Mouse (Mus musculus): ENCODE data around the gene Rmnd5a. TPM values are rescaled to one million over a fixed set of nuclear protein-coding genes. Genes with fewer than 3 reads are reported as not detected.
"Not testable (repeated sequence)": the region's sequence is repeated elsewhere in the genome, so short reads cannot be mapped to it uniquely, and the experiment has no call there.

Rmnd5a gene
- polyA plus RNA-seq (2015; fragmentation: Nextera tagmentation; extraction: Ambion mirVana): 8.4 and 9.4 TPM in 2 replicates

DNA sequence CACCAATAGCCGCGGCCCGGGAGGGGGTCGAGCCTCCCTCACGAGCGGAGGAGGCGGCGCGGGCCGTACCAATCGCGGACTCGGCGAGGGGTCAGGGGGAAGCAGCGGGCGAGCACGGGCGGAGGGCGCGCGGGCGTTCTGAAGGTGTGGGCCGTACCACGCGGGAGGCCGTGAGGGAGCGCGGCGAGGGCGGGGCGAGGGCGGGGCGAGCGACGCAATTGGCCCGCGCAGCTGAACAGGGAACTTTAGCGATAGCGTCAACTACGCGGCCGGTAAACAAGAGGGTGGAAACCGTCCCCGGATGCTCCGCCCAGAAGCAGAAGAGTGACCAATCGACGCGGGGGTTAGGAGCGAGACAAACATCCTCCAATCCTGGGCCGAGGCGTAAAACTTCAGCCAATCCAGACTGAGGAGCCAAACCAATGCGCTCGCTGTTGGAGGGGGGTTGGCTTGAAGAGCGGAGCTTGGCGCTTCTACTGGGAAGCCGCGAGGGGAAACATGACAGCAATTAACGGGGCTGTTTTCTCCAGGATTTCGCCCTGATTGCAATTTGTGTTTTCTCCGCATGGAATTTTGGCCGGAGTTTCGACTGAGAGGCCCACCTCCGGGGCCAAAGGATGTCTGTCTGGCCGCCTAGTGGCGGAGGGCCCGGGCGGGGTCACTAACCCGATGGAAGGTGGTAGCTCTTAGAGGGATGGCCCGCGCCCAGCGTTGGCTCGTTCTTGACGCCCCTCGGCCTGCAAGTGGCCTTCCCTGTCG lies at the start of gene Rmnd5a:
Rmnd5a (minus strand) TSS at position 146 of the 759 bp plus-strand sequence.
- H3K27me3 ChIP-seq (replicated peaks; ENCODE audit: control insufficient read depth, insufficient read depth, low read length): no peaks in the 10 kb centered on the region; the same call in 1 of the 2 replicates
- H3K27ac ChIP-seq (ENCODE audit: low read length): peak within 1 kb of the TSS; percentile 95
- no peaks in the 10 kb centered on the region for H3K9me3 ChIP-seq (ENCODE audit: control insufficient read depth, low read length)
- peak within 1 kb of the TSS; percentile 93 for H3K4me3 ChIP-seq (replicated peaks; ENCODE audit: low read length)
- peaks cover 24% of the 10 kb centered on the region for H3K4me1 ChIP-seq (replicated peaks; ENCODE audit: control insufficient read depth, insufficient read depth, low read length)
- no peaks in the 10 kb centered on the region for H3K36me3 ChIP-seq (ENCODE audit: control insufficient read depth, insufficient read depth)
- under 1% methylated on average over 65 of the region's 75 CpGs for WGBS
- H3K4me2 ChIP-seq (ENCODE audit: low read length): peak within 1 kb of the TSS; percentile 97
- H3K9ac ChIP-seq (replicated peaks; ENCODE audit: low read depth, low read length): peak within 1 kb of the TSS; percentile 85
- ATAC-seq: peak; percentile 98

DNA sequence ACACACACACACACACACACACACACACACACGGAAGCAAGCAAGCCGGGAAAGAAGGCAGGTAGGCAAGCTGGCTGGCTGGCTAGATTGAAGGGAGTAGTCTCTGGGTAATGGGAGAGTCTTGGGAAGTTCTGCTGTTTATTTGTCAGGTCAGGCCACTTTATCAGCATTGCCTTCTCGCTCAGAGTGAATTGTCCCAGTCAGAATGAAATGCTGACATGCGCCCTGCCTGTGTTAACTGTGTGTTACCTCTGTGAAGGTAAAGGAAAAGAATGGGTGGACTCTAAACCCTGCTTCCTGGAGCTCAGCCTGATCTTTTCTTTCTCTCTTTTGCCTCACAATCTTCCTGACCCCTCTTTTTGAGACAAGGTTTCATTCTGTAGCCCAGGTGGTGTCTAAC lies 47.5 kb upstream of the Rmnd5a start:
- no peaks in the 10 kb centered on the region for H3K9me3 ChIP-seq (ENCODE audit: control insufficient read depth, low read length)
- no peak for ATAC-seq
- no peak overlapping the region for H3K4me2 ChIP-seq (ENCODE audit: low read length)
- H3K27me3 ChIP-seq (replicated peaks; ENCODE audit: control insufficient read depth, insufficient read depth, low read length): no peaks in the 10 kb centered on the region
- H3K9ac ChIP-seq (replicated peaks; ENCODE audit: low read depth, low read length): no peak overlapping the region
- no peak overlapping the region for H3K4me3 ChIP-seq (replicated peaks; ENCODE audit: low read length)
- WGBS: 43% methylated on average over 4 of the region's 4 CpGs
- H3K27ac ChIP-seq (ENCODE audit: low read length): no peak overlapping the region
- H3K4me1 ChIP-seq (replicated peaks; ENCODE audit: control insufficient read depth, insufficient read depth, low read length): 0 out of 2 replicates have a peak, but pooled peaks cover 2% of the 10 kb centered on the region
- H3K36me3 ChIP-seq (ENCODE audit: control insufficient read depth, insufficient read depth): no peaks in the 10 kb centered on the region

DNA sequence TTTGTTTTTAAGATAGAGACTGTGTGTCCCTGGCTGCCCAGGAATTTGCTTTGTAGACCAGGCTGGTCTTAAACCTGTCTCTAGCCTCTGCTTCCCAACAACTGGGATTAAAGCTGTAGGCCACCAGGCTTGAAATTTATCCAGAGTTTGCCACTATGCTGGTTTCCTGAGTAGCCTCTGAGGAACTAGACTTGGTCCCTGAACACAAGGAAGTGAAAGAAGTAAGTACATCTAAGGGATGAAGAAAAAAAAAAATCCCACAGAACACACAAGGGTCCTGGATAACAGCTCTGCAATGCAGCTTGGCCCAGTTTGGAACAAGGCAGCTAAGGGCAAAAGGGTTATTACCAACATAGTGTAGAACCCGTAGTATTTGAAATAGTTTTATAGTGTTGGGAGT lies 46.4 kb upstream of the Rmnd5a start:
- Histone ChIP-seq H3K4me3 (replicated peaks; ENCODE audit: low read length) (no peak overlapping the region), H3K27me3 (replicated peaks; ENCODE audit: control insufficient read depth, insufficient read depth, low read length) (no peaks in the 10 kb centered on the region), H3K9ac (replicated peaks; ENCODE audit: low read depth, low read length) (no peak overlapping the region), H3K9me3 (ENCODE audit: control insufficient read depth, low read length) (no peaks in the 10 kb centered on the region), H3K36me3 (ENCODE audit: control insufficient read depth, insufficient read depth) (no peaks in the 10 kb centered on the region), H3K4me1 (replicated peaks; ENCODE audit: control insufficient read depth, insufficient read depth, low read length) (no peaks in the 10 kb centered on the region), H3K4me2 (ENCODE audit: low read length) (no peak overlapping the region), H3K27ac (ENCODE audit: low read length) (no peak overlapping the region)
- 91% methylated on average over 1 of the region's 1 CpGs for WGBS
- ATAC-seq: no peak

DNA sequence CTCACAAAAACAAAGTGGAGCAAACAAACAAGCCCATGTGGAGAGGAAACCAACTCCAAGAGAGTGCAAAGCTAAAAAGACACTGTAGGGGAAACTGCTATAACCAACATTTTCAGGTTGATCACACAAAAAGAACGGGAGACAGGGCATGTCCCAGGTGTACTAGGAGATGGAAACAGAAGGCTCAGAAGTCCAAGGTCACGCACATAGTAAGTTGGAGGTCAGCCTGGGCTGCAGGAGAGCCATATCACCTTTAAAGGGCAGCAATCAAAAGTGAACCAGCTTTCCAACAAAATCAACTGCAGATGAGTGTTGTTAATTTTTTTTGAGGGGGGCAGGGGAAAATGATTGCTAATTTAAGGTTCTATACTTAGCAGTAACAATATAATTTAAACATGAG lies 45.8 kb upstream of the Rmnd5a start:
- Histone ChIP-seq H3K27ac (ENCODE audit: low read length) (no peak overlapping the region), H3K27me3 (replicated peaks; ENCODE audit: control insufficient read depth, insufficient read depth, low read length) (no peaks in the 10 kb centered on the region), H3K9me3 (ENCODE audit: control insufficient read depth, low read length) (peaks cover 3% of the 10 kb centered on the region; the same call in 1 of the 2 replicates), H3K4me2 (ENCODE audit: low read length) (no peak overlapping the region), H3K36me3 (ENCODE audit: control insufficient read depth, insufficient read depth) (no peaks in the 10 kb centered on the region), H3K4me1 (replicated peaks; ENCODE audit: control insufficient read depth, insufficient read depth, low read length) (no peaks in the 10 kb centered on the region), H3K9ac (replicated peaks; ENCODE audit: low read depth, low read length) (no peak overlapping the region), H3K4me3 (replicated peaks; ENCODE audit: low read length) (no peak overlapping the region)
- 82% methylated on average over 2 of the region's 2 CpGs for WGBS
- no peak for ATAC-seq

DNA sequence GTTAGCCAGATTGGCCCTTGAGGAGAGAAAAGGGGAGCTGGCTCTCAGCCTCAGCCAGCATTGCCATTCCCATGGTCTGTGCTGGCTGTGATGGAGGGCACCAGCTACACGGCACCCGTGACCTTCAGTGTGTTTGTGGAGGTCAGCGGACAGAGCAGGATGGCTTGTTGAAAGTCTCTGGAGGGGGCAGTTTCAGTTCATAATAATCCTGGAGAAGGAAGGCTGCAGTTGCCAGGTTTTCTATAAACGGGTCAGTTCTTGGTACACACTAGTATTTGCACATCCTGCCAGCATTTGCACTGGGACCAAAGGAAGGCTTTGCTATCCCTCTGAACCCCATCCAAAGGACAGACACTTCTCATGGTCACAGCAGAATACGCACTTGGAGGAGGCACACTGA lies 44.8 kb upstream of the Rmnd5a start:
- Histone ChIP-seq H3K36me3 (ENCODE audit: control insufficient read depth, insufficient read depth) (no peaks in the 10 kb centered on the region), H3K27ac (ENCODE audit: low read length) (no peak overlapping the region), H3K9ac (replicated peaks; ENCODE audit: low read depth, low read length) (no peak overlapping the region), H3K4me1 (replicated peaks; ENCODE audit: control insufficient read depth, insufficient read depth, low read length) (no peaks in the 10 kb centered on the region), H3K4me2 (ENCODE audit: low read length) (no peak overlapping the region), H3K9me3 (ENCODE audit: control insufficient read depth, low read length) (peaks cover 3% of the 10 kb centered on the region; the same call in 1 of the 2 replicates), H3K27me3 (replicated peaks; ENCODE audit: control insufficient read depth, insufficient read depth, low read length) (no peaks in the 10 kb centered on the region), H3K4me3 (replicated peaks; ENCODE audit: low read length) (no peak overlapping the region)
- ATAC-seq: no peak
- 84% methylated on average over 5 of the region's 5 CpGs for WGBS

DNA sequence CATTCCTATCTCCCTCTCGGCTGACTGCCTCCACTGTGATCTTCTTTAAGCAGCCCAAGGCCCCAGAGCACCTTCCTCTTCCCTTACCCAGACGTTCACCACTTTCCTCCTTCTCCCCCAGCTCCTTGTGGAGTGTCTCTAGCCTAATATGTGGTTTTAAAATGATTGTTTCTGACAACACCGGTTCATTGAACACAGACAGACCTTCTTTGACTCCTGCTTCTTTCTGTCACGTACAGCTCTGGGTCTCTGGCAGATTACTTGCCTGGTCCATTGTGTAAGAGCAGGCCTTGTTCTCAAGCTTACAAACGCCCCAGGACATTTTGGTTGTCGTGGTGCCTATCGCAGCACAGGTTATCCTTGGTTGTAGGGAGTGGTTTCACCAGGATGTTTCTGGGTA lies 40.7 kb upstream of the Rmnd5a start:
- Histone ChIP-seq H3K36me3 (ENCODE audit: control insufficient read depth, insufficient read depth) (no peaks in the 10 kb centered on the region), H3K27me3 (replicated peaks; ENCODE audit: control insufficient read depth, insufficient read depth, low read length) (no peaks in the 10 kb centered on the region), H3K4me2 (ENCODE audit: low read length) (no peak overlapping the region), H3K27ac (ENCODE audit: low read length) (no peak overlapping the region), H3K4me3 (replicated peaks; ENCODE audit: low read length) (no peak overlapping the region), H3K9ac (replicated peaks; ENCODE audit: low read depth, low read length) (no peak overlapping the region), H3K4me1 (replicated peaks; ENCODE audit: control insufficient read depth, insufficient read depth, low read length) (no peaks in the 10 kb centered on the region), H3K9me3 (ENCODE audit: control insufficient read depth, low read length) (peaks cover 3% of the 10 kb centered on the region; the same call in 1 of the 2 replicates)
- 27% methylated on average over 7 of the region's 7 CpGs for WGBS
- no peak for ATAC-seq

DNA sequence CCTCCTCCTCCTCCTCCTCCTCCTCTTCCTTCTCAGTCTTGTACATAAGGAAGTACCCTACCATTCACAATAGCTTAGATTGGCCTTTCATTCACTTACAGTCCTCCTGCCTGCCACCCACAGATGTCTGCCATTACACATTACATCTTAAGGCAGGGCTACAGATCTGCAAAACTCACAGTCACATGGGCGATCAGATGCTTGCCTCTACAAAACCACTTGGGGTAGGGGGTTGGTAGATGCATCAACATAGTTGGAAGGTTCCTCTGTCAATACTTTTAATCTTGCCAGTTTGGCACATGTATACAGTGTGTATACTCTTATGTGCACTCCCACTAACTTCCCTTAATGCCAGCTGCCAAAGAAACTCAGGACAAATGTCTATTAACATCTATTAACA lies 39.7 kb upstream of the Rmnd5a start:
- Histone ChIP-seq H3K27ac (ENCODE audit: low read length) (no peak overlapping the region), H3K27me3 (replicated peaks; ENCODE audit: control insufficient read depth, insufficient read depth, low read length) (no peaks in the 10 kb centered on the region), H3K4me1 (replicated peaks; ENCODE audit: control insufficient read depth, insufficient read depth, low read length) (no peaks in the 10 kb centered on the region), H3K9me3 (ENCODE audit: control insufficient read depth, low read length) (peaks cover 3% of the 10 kb centered on the region; the same call in 1 of the 2 replicates), H3K4me3 (replicated peaks; ENCODE audit: low read length) (no peak overlapping the region), H3K9ac (replicated peaks; ENCODE audit: low read depth, low read length) (no peak overlapping the region), H3K36me3 (ENCODE audit: control insufficient read depth, insufficient read depth) (no peaks in the 10 kb centered on the region), H3K4me2 (ENCODE audit: low read length) (no peak overlapping the region)
- ATAC-seq: no peak
- WGBS: 75% methylated on average over 1 of the region's 1 CpGs

DNA sequence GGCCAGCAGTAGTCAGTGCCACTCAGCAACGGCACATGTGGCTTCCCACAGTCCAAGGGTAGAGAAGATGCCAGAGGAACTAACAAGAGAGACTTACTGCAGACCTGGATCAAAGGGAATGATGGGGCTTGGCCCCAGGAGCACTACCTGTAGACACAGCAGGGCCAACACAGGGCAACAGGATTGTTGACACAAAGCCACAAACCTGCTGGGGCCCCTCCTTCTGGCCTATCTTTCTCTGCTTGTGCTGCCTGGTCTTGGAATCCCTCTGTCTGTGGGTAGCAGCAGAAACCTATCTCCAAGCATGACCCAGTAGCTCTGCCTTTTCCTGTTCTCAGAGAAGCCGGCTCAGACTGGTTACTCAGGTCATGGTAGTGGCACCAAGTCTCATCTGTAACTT lies 39.2 kb upstream of the Rmnd5a start:
- not testable (repeated sequence) for H3K27me3 ChIP-seq (replicated peaks; ENCODE audit: control insufficient read depth, insufficient read depth, low read length); H3K4me3 ChIP-seq (replicated peaks; ENCODE audit: low read length); H3K4me2 ChIP-seq (ENCODE audit: low read length); H3K27ac ChIP-seq (ENCODE audit: low read length); H3K4me1 ChIP-seq (replicated peaks; ENCODE audit: control insufficient read depth, insufficient read depth, low read length); H3K36me3 ChIP-seq (ENCODE audit: control insufficient read depth, insufficient read depth); H3K9ac ChIP-seq (replicated peaks; ENCODE audit: low read depth, low read length); ATAC-seq; H3K9me3 ChIP-seq (ENCODE audit: control insufficient read depth, low read length)
- WGBS: 94% methylated on average over 2 of the region's 2 CpGs

DNA sequence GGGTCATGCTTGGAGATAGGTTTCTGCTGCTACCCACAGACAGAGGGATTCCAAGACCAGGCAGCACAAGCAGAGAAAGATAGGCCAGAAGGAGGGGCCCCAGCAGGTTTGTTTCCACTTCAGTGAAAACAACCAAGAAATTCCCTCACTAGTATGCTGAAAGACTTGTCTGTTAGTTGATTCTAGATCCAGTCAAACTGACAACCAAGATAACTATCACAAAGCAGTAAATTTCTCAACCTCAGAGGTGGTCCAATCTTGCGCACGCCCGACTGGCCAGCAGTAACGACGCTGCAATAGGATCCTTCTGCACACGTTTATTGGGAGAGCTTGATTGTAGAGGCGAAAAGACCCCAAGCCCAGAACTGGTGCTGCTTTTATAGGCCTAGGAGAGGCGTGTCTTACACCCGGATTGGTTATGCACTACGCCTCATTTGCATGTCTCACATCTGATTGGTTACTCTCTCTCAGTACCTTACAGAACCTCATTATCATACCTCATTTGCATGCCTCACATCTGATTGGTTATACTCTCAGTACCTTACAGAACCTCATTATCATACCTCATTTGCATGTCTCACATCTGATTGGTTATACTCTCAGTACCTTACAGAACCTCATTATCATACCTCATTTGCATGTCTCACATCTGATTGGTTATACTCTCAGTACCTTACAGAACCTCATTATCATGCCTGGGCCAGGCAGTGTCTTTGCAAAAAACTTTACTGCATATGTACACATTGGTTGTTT lies 38.6 kb upstream of the Rmnd5a start:
- not testable (repeated sequence) for H3K9ac ChIP-seq (replicated peaks; ENCODE audit: low read depth, low read length); H3K4me2 ChIP-seq (ENCODE audit: low read length); H3K9me3 ChIP-seq (ENCODE audit: control insufficient read depth, low read length); H3K4me1 ChIP-seq (replicated peaks; ENCODE audit: control insufficient read depth, insufficient read depth, low read length); H3K27me3 ChIP-seq (replicated peaks; ENCODE audit: control insufficient read depth, insufficient read depth, low read length); H3K4me3 ChIP-seq (replicated peaks; ENCODE audit: low read length); H3K36me3 ChIP-seq (ENCODE audit: control insufficient read depth, insufficient read depth); H3K27ac ChIP-seq (ENCODE audit: low read length); ATAC-seq
- 86% methylated on average over 8 of the region's 10 CpGs for WGBS

Data from forebrain, embryonic 16.5 days (tissue).